Mouse (Mus musculus): Measurements from ENCODE around the gene Gm5788.
A peak's percentile ranks its signal among the peaks of the same experiment; 100 is the strongest.
"Not testable (repeated sequence)": the region's sequence is repeated elsewhere in the genome, so short reads cannot be mapped to it uniquely, and the experiment has no call there.

Gene Gm5788

GRCm38 (mm10) chr12:87494421-87494820 lies at the start of gene Gm5788:
TSS of gene Gm5788 (plus strand) at chr12:87494721.
- DNase-seq (ENCODE audit: low spot score) = not testable (repeated sequence)

GRCm38 (mm10) chr12:87449456-87449855 lies 45.1 kb upstream of the Gm5788 start:
- DNase-seq (ENCODE audit: low spot score) = no peak

GRCm38 (mm10) chr12:87464678-87465297 lies 29.7 kb upstream of the Gm5788 start:
- no peak for DNase-seq (ENCODE audit: low spot score)

- DNase-seq (ENCODE audit: low spot score) = no peak
Observed at GRCm38 (mm10) chr12:87470263-87471136, 24.0 kb upstream of the Gm5788 start.

- no peak for DNase-seq (ENCODE audit: low spot score)
Observed at GRCm38 (mm10) chr12:87471421-87471963, 23.0 kb upstream of the Gm5788 start.

GRCm38 (mm10) chr12:87471964-87472786 lies 22.3 kb upstream of the Gm5788 start, which contains the start of gene Snw1:
TSS of gene Snw1 (minus strand) at chr12:87472274.
- peak; percentile 75 for DNase-seq (ENCODE audit: low spot score)

- DNase-seq (ENCODE audit: low spot score) = no peak
Observed at GRCm38 (mm10) chr12:87474756-87475155, 19.8 kb upstream of the Gm5788 start.

GRCm38 (mm10) chr12:87482482-87482881 lies 12.0 kb upstream of the Gm5788 start:
- not testable (repeated sequence) for DNase-seq (ENCODE audit: low spot score)

- not testable (repeated sequence) for DNase-seq (ENCODE audit: low spot score)
Observed at GRCm38 (mm10) chr12:87488683-87489082, 5.8 kb upstream of the Gm5788 start.

GRCm38 (mm10) chr12:87514016-87514415 lies 19.5 kb downstream of the Gm5788 start, which contains the start of gene Gm8300:
TSS of gene Gm8300 (plus strand) at chr12:87514316.
- not testable (repeated sequence) for DNase-seq (ENCODE audit: low spot score)

- DNase-seq (ENCODE audit: low spot score) = not testable (repeated sequence)
Observed at GRCm38 (mm10) chr12:87519616-87520015, 25.1 kb downstream of the Gm5788 start.

GRCm38 (mm10) chr12:87543927-87544326 lies 49.4 kb downstream of the Gm5788 start:
- DNase-seq (ENCODE audit: low spot score) = no peak
